Mouse (Mus musculus): ENCODE measurements around the gene Smco3. TPM values are rescaled to one million over a fixed set of nuclear protein-coding genes. Genes with fewer than 3 reads are reported as not detected.
"Not testable (repeated sequence)": the region's sequence is repeated elsewhere in the genome, so short reads cannot be mapped to it uniquely, and the experiment has no call there.

The Smco3 gene
- polyA plus RNA-seq (2012; rRNA removed), result not detected in 2 replicates

- Histone ChIP-seq H3K36me3 (ENCODE audit: control insufficient read depth, insufficient read depth, low read length) (no peaks in the 10 kb centered on the region), H3K27me3 (ENCODE audit: control insufficient read depth, insufficient read depth, low read length) (no peaks in the 10 kb centered on the region), H3K27ac (ENCODE audit: insufficient read depth, low read depth, low read length) (no peak within 1 kb of the TSS), H3K4me3 (ENCODE audit: low read depth, low read length) (no peak within 1 kb of the TSS), H3K4me1 (ENCODE audit: control insufficient read depth, insufficient read depth, insufficient read length, low read length) (no peaks in the 10 kb centered on the region)
- 58% methylated on average over 4 of the region's 4 CpGs for WGBS
- TF ChIP-seq CTCF (IDR thresholded peaks at IDR 0.05; ENCODE audit: extremely low read depth, insufficient read length, insufficient replicate concordance, low read depth, low read length) (no peak), POLR2A (IDR thresholded peaks at IDR 0.05; ENCODE audit: low read depth, low read length) (no peak)
Observed at GRCm38 (mm10) chr6:136835352-136835751, at the start of gene Smco3. TSS of gene Smco3 (minus strand) at chr6:136835452.

DNA sequence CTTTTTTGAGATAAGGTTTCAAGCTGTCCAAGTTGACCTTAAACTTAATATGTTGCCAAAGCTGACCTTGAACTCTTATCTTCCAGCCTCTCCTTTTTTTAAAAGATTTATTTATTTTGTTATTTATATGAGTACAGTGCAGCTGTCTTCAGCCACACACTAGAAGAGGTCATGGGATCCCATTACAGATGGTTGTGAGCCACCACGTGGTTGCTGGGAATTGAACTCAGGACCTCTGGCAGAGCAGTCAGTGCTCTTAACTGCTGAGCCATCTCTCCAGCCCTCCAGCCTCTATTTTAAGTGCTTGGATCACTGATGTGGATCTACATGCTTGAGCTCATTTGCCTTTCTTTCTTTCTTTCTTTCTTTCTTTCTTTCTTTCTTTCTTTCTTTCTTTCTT, 49.5 kb upstream of the Smco3 start:
- not testable (repeated sequence) for H3K4me3 ChIP-seq (ENCODE audit: low read depth, low read length); H3K36me3 ChIP-seq (ENCODE audit: control insufficient read depth, insufficient read depth, low read length); H3K4me1 ChIP-seq (ENCODE audit: control insufficient read depth, insufficient read depth, insufficient read length, low read length); H3K27ac ChIP-seq (ENCODE audit: insufficient read depth, low read depth, low read length); H3K27me3 ChIP-seq (ENCODE audit: control insufficient read depth, insufficient read depth, low read length)
- WGBS, result 29% methylated on average over 1 of the region's 1 CpGs

DNA sequence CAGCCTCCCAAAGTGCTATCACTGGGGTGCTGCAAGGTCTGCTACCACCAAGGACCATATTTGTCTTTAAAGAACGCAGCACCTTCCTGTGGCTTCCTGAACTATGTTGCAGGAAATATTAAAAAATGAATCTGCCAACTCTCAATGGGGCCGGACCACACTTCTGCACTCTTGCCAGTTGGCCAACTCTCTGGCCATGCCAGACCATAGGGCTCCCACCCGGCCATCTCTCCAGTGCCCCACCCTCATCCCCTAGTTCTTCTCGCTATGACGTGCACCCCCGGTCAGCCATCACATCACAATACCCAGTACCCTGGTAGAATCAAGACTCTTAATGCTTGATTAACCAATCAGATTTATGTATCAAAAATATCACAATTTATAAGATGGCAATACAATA, 48.7 kb upstream of the Smco3 start:
- TF ChIP-seq POLR2A (IDR thresholded peaks at IDR 0.05; ENCODE audit: low read depth, low read length), result no peak
- TF ChIP-seq CTCF (IDR thresholded peaks at IDR 0.05; ENCODE audit: extremely low read depth, insufficient read length, insufficient replicate concordance, low read depth, low read length), result no peak
- 89% methylated on average over 6 of the region's 6 CpGs for WGBS
- H3K27me3 ChIP-seq (ENCODE audit: control insufficient read depth, insufficient read depth, low read length), result no peaks in the 10 kb centered on the region
- H3K36me3 ChIP-seq (ENCODE audit: control insufficient read depth, insufficient read depth, low read length), result no peaks in the 10 kb centered on the region
- no peaks in the 10 kb centered on the region for H3K4me1 ChIP-seq (ENCODE audit: control insufficient read depth, insufficient read depth, insufficient read length, low read length)
- H3K27ac ChIP-seq (ENCODE audit: insufficient read depth, low read depth, low read length), result no peak overlapping the region
- H3K4me3 ChIP-seq (ENCODE audit: low read depth, low read length), result no peak overlapping the region

DNA sequence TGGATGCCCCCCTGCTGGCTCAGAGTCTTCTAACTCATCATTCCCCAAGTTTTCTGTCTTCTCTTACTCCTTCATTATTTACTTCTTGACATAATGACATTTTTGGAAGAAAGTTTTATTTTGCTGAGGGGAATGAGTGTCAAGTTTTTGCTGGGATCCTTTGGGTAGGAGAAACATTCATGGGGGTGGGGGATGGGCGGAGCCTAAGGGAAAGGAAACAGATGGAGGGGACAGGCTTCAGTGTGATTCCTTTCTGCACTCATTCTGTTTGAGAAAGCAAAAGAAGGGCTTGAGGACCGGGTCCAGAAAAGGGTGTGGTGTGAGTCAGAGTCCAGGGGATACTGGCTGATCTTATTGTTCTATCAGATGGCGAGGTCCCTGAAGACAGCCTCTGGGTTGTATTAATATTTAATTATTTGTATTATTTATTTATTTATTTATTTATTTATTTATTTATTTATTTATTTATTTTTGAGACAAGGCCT, 48.2 kb upstream of the Smco3 start:
- whole genome bisulfite sequencing, result 51% methylated on average over 3 of the region's 3 CpGs
- H3K4me3 ChIP-seq (ENCODE audit: low read depth, low read length), result no peak overlapping the region
- TF ChIP-seq POLR2A (IDR thresholded peaks at IDR 0.05; ENCODE audit: low read depth, low read length) (no peak), CTCF (IDR thresholded peaks at IDR 0.05; ENCODE audit: extremely low read depth, insufficient read length, insufficient replicate concordance, low read depth, low read length) (no peak)
- no peak overlapping the region for H3K27ac ChIP-seq (ENCODE audit: insufficient read depth, low read depth, low read length)
- H3K27me3 ChIP-seq (ENCODE audit: control insufficient read depth, insufficient read depth, low read length), result no peaks in the 10 kb centered on the region
- no peaks in the 10 kb centered on the region for H3K36me3 ChIP-seq (ENCODE audit: control insufficient read depth, insufficient read depth, low read length)
- no peaks in the 10 kb centered on the region for H3K4me1 ChIP-seq (ENCODE audit: control insufficient read depth, insufficient read depth, insufficient read length, low read length)

DNA sequence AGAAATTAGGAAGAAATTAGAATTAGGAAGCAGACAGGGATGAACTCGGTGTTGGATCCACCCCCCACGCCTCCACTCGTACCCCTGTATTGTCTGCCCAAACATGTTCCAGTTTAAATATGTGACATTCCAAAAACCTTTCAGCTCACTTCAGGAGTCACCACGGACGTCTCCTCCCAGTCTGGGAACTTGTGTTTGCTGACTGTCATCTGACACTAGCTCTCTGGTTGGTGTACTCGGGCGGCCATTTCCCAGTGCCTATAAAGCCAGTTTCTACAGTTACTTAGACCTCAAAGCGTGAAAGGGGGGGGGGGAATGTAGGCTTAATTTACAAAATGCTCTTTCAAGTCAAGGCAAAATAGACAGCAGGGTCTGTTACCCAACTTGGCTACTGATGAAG, 46.4 kb upstream of the Smco3 start:
- 58% methylated on average over 8 of the region's 8 CpGs for WGBS
- Histone ChIP-seq H3K27me3 (ENCODE audit: control insufficient read depth, insufficient read depth, low read length) (no peaks in the 10 kb centered on the region), H3K36me3 (ENCODE audit: control insufficient read depth, insufficient read depth, low read length) (no peaks in the 10 kb centered on the region), H3K4me1 (ENCODE audit: control insufficient read depth, insufficient read depth, insufficient read length, low read length) (no peaks in the 10 kb centered on the region), H3K4me3 (ENCODE audit: low read depth, low read length) (no peak overlapping the region), H3K27ac (ENCODE audit: insufficient read depth, low read depth, low read length) (no peak overlapping the region)
- TF ChIP-seq CTCF (IDR thresholded peaks at IDR 0.05; ENCODE audit: extremely low read depth, insufficient read length, insufficient replicate concordance, low read depth, low read length), result no peak

GRCm38 (mm10) chr6:136875670-136876069, 40.4 kb upstream of the Smco3 start, which contains the start of gene Mgp:
TSS of gene Mgp (minus strand) at chr6:136875823.
- Histone ChIP-seq H3K27ac (ENCODE audit: insufficient read depth, low read depth, low read length) (0 out of 2 replicates have a peak within 1 kb of the TSS, but pooled peaks have one; percentile 35), H3K27me3 (ENCODE audit: control insufficient read depth, insufficient read depth, low read length) (no peaks in the 10 kb centered on the region; the same call in 1 of the 2 replicates), H3K4me1 (ENCODE audit: control insufficient read depth, insufficient read depth, insufficient read length, low read length) (no peaks in the 10 kb centered on the region), H3K4me3 (ENCODE audit: low read depth, low read length) (peak within 1 kb of the TSS; percentile 35; the same call in 1 of the 2 replicates), H3K36me3 (ENCODE audit: control insufficient read depth, insufficient read depth, low read length) (no peaks in the 10 kb centered on the region)
- WGBS, result 57% methylated on average over 9 of the region's 9 CpGs
- no peak for TF ChIP-seq CTCF (IDR thresholded peaks at IDR 0.05; ENCODE audit: extremely low read depth, insufficient read length, insufficient replicate concordance, low read depth, low read length)
- no peak for TF ChIP-seq POLR2A (IDR thresholded peaks at IDR 0.05; ENCODE audit: low read depth, low read length)

DNA sequence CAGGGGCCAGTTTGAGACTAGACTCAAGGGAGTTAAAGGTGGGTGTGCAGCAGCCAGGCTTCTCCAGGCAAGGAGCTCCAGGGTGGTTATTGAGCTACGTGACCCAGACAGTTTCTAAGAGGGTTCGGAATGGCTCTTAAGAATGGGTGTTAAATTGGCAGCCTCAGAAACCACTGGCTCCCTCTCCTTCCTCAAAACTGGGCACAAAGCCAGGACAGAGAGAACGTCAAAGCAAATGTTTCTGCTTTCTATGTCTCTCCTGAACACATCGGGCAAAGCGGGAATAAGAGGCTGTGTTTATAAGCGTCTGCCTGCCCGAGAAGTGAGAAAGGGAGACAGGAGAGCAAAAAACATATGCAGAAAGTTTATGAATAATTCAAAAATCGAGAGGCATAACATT, 39.3 kb upstream of the Smco3 start:
- Histone ChIP-seq H3K4me1 (ENCODE audit: control insufficient read depth, insufficient read depth, insufficient read length, low read length) (no peaks in the 10 kb centered on the region), H3K4me3 (ENCODE audit: low read depth, low read length) (peak overlapping the region; percentile 26; the same call in 1 of the 2 replicates), H3K27me3 (ENCODE audit: control insufficient read depth, insufficient read depth, low read length) (no peaks in the 10 kb centered on the region; the same call in 1 of the 2 replicates), H3K27ac (ENCODE audit: insufficient read depth, low read depth, low read length) (peak overlapping the region; percentile 35; the same call in 1 of the 2 replicates), H3K36me3 (ENCODE audit: control insufficient read depth, insufficient read depth, low read length) (no peaks in the 10 kb centered on the region)
- no peak for TF ChIP-seq CTCF (IDR thresholded peaks at IDR 0.05; ENCODE audit: extremely low read depth, insufficient read length, insufficient replicate concordance, low read depth, low read length)
- no peak for TF ChIP-seq POLR2A (IDR thresholded peaks at IDR 0.05; ENCODE audit: low read depth, low read length)
- WGBS, result 56% methylated on average over 8 of the region's 8 CpGs

- 47% methylated on average over 5 of the region's 5 CpGs for WGBS
- Histone ChIP-seq H3K27ac (ENCODE audit: insufficient read depth, low read depth, low read length) (no peak overlapping the region), H3K27me3 (ENCODE audit: control insufficient read depth, insufficient read depth, low read length) (no peaks in the 10 kb centered on the region), H3K4me1 (ENCODE audit: control insufficient read depth, insufficient read depth, insufficient read length, low read length) (no peaks in the 10 kb centered on the region), H3K4me3 (ENCODE audit: low read depth, low read length) (no peak overlapping the region), H3K36me3 (ENCODE audit: control insufficient read depth, insufficient read depth, low read length) (no peaks in the 10 kb centered on the region)
- TF ChIP-seq POLR2A (IDR thresholded peaks at IDR 0.05; ENCODE audit: low read depth, low read length) (no peak), CTCF (IDR thresholded peaks at IDR 0.05; ENCODE audit: extremely low read depth, insufficient read length, insufficient replicate concordance, low read depth, low read length) (no peak)
Observed at GRCm38 (mm10) chr6:136868921-136869320, 33.7 kb upstream of the Smco3 start.

Measured in small intestine, adult 2 months (tissue).